Mouse (Mus musculus): ENCODE results near the gene Suv39h1. TPM values are rescaled to one million over a fixed set of nuclear protein-coding genes. Genes with fewer than 3 reads are reported as not detected.
A peak's percentile ranks its signal among the peaks of the same experiment; 100 is the strongest.
"Not testable (repeated sequence)": the region's sequence is repeated elsewhere in the genome, so short reads cannot be mapped to it uniquely, and the experiment has no call there.

The Suv39h1 gene
- polyA plus RNA-seq, 1 experiment from 2014 or later: 95.7 TPM

- H3K4me2 ChIP-seq (ENCODE audit: low read depth, severe bottlenecking): peak overlapping the region; percentile 31; the same call in 1 of the 2 replicates
- 0 out of 2 replicates have a peak, but pooled peaks cover 2% of the 10 kb centered on the region for H3K4me1 ChIP-seq (ENCODE audit: control insufficient read depth, insufficient read depth, low read length)
- no peak overlapping the region for H3K27ac ChIP-seq (replicated peaks; ENCODE audit: low read depth, low read length)
- WGBS: 12% methylated on average over 19 of the region's 19 CpGs
- no peaks in the 10 kb centered on the region for H3K36me3 ChIP-seq (ENCODE audit: control insufficient read depth, insufficient read depth, low read length)
- no peaks in the 10 kb centered on the region for H3K9me3 ChIP-seq (ENCODE audit: control insufficient read depth, low read length)
- peak; percentile 95 for ATAC-seq (ENCODE audit: insufficient number of reproducible peaks, low FRiP score, low TSS enrichment, low read depth)
- peak overlapping the region; percentile 12; the same call in 1 of the 2 replicates for H3K4me3 ChIP-seq (ENCODE audit: low read depth, low read length)
- no peak overlapping the region for H3K9ac ChIP-seq (ENCODE audit: low read length)
- DNase-seq (ENCODE audit: low spot score): peak; percentile 92
- H3K27me3 ChIP-seq (ENCODE audit: control insufficient read depth, insufficient read depth, low read length): no peaks in the 10 kb centered on the region
Measured at GRCm38 (mm10) chrX:8096787-8097242, 22.3 kb upstream of the Suv39h1 start.

GRCm38 (mm10) chrX:8096068-8096786, 21.7 kb upstream of the Suv39h1 start:
- H3K9ac ChIP-seq (ENCODE audit: low read length); H3K27me3 ChIP-seq (ENCODE audit: control insufficient read depth, insufficient read depth, low read length); H3K4me3 ChIP-seq (ENCODE audit: low read depth, low read length); H3K9me3 ChIP-seq (ENCODE audit: control insufficient read depth, low read length); DNase-seq (ENCODE audit: low spot score); H3K4me1 ChIP-seq (ENCODE audit: control insufficient read depth, insufficient read depth, low read length); H3K36me3 ChIP-seq (ENCODE audit: control insufficient read depth, insufficient read depth, low read length); H3K27ac ChIP-seq (replicated peaks; ENCODE audit: low read depth, low read length): not testable (repeated sequence)
- peak overlapping the region; percentile 40; the same call in 1 of the 2 replicates for H3K4me2 ChIP-seq (ENCODE audit: low read depth, severe bottlenecking)
- 28% methylated on average over 20 of the region's 48 CpGs for WGBS
- peak; percentile 93 for ATAC-seq (ENCODE audit: insufficient number of reproducible peaks, low FRiP score, low TSS enrichment, low read depth)

GRCm38 (mm10) chrX:8095546-8095945, 21.0 kb upstream of the Suv39h1 start:
- no peaks in the 10 kb centered on the region for H3K27me3 ChIP-seq (ENCODE audit: control insufficient read depth, insufficient read depth, low read length)
- H3K9me3 ChIP-seq (ENCODE audit: control insufficient read depth, low read length): no peaks in the 10 kb centered on the region
- H3K36me3 ChIP-seq (ENCODE audit: control insufficient read depth, insufficient read depth, low read length): no peaks in the 10 kb centered on the region
- H3K4me1 ChIP-seq (ENCODE audit: control insufficient read depth, insufficient read depth, low read length): no peaks in the 10 kb centered on the region
- no peak overlapping the region for H3K4me3 ChIP-seq (ENCODE audit: low read depth, low read length)
- DNase-seq (ENCODE audit: low spot score) (no peak), ATAC-seq (ENCODE audit: insufficient number of reproducible peaks, low FRiP score, low TSS enrichment, low read depth) (no peak)
- peak overlapping the region; percentile 40; the same call in 1 of the 2 replicates for H3K4me2 ChIP-seq (ENCODE audit: low read depth, severe bottlenecking)
- WGBS: 91% methylated on average over 9 of the region's 10 CpGs
- H3K27ac ChIP-seq (replicated peaks; ENCODE audit: low read depth, low read length): no peak overlapping the region
- H3K9ac ChIP-seq (ENCODE audit: low read length): no peak overlapping the region

- H3K4me2 ChIP-seq (ENCODE audit: low read depth, severe bottlenecking); H3K27ac ChIP-seq (replicated peaks; ENCODE audit: low read depth, low read length); H3K9me3 ChIP-seq (ENCODE audit: control insufficient read depth, low read length); H3K4me3 ChIP-seq (ENCODE audit: low read depth, low read length); ATAC-seq (ENCODE audit: insufficient number of reproducible peaks, low FRiP score, low TSS enrichment, low read depth); DNase-seq (ENCODE audit: low spot score); H3K36me3 ChIP-seq (ENCODE audit: control insufficient read depth, insufficient read depth, low read length); H3K4me1 ChIP-seq (ENCODE audit: control insufficient read depth, insufficient read depth, low read length); H3K27me3 ChIP-seq (ENCODE audit: control insufficient read depth, insufficient read depth, low read length); H3K9ac ChIP-seq (ENCODE audit: low read length): not testable (repeated sequence)
- 74% methylated on average over 4 of the region's 5 CpGs for WGBS
Measured at GRCm38 (mm10) chrX:8090954-8091347, 16.4 kb upstream of the Suv39h1 start.

GRCm38 (mm10) chrX:8090346-8090953, 15.9 kb upstream of the Suv39h1 start, which contains the start of gene Was:
Gene Was, minus strand, starts transcription at chrX:8090498.
- Histone ChIP-seq H3K9me3 (ENCODE audit: control insufficient read depth, low read length) (no peaks in the 10 kb centered on the region), H3K27me3 (ENCODE audit: control insufficient read depth, insufficient read depth, low read length) (no peaks in the 10 kb centered on the region), H3K4me1 (ENCODE audit: control insufficient read depth, insufficient read depth, low read length) (no peaks in the 10 kb centered on the region), H3K4me2 (ENCODE audit: low read depth, severe bottlenecking) (no peak within 1 kb of the TSS), H3K4me3 (ENCODE audit: low read depth, low read length) (no peak within 1 kb of the TSS), H3K27ac (replicated peaks; ENCODE audit: low read depth, low read length) (no peak within 1 kb of the TSS), H3K9ac (ENCODE audit: low read length) (no peak within 1 kb of the TSS), H3K36me3 (ENCODE audit: control insufficient read depth, insufficient read depth, low read length) (no peaks in the 10 kb centered on the region)
- WGBS: 87% methylated on average over 14 of the region's 14 CpGs
- ATAC-seq (ENCODE audit: insufficient number of reproducible peaks, low FRiP score, low TSS enrichment, low read depth) (no peak), DNase-seq (ENCODE audit: low spot score) (no peak)

- Histone ChIP-seq H3K27me3 (ENCODE audit: control insufficient read depth, insufficient read depth, low read length) (no peaks in the 10 kb centered on the region), H3K4me1 (ENCODE audit: control insufficient read depth, insufficient read depth, low read length) (no peaks in the 10 kb centered on the region), H3K27ac (replicated peaks; ENCODE audit: low read depth, low read length) (no peak overlapping the region), H3K36me3 (ENCODE audit: control insufficient read depth, insufficient read depth, low read length) (no peaks in the 10 kb centered on the region), H3K9ac (ENCODE audit: low read length) (no peak overlapping the region), H3K9me3 (ENCODE audit: control insufficient read depth, low read length) (no peaks in the 10 kb centered on the region), H3K4me3 (ENCODE audit: low read depth, low read length) (no peak overlapping the region), H3K4me2 (ENCODE audit: low read depth, severe bottlenecking) (no peak overlapping the region)
- ATAC-seq (ENCODE audit: insufficient number of reproducible peaks, low FRiP score, low TSS enrichment, low read depth) (no peak), DNase-seq (ENCODE audit: low spot score) (no peak)
- WGBS: 93% methylated on average over 3 of the region's 3 CpGs
Measured at GRCm38 (mm10) chrX:8089746-8090145, 15.2 kb upstream of the Suv39h1 start.

GRCm38 (mm10) chrX:8085611-8086010, 11.1 kb upstream of the Suv39h1 start:
- Histone ChIP-seq H3K9me3 (ENCODE audit: control insufficient read depth, low read length) (no peaks in the 10 kb centered on the region), H3K4me3 (ENCODE audit: low read depth, low read length) (no peak overlapping the region), H3K27ac (replicated peaks; ENCODE audit: low read depth, low read length) (no peak overlapping the region), H3K4me2 (ENCODE audit: low read depth, severe bottlenecking) (no peak overlapping the region), H3K36me3 (ENCODE audit: control insufficient read depth, insufficient read depth, low read length) (no peaks in the 10 kb centered on the region), H3K27me3 (ENCODE audit: control insufficient read depth, insufficient read depth, low read length) (no peaks in the 10 kb centered on the region), H3K9ac (ENCODE audit: low read length) (no peak overlapping the region), H3K4me1 (ENCODE audit: control insufficient read depth, insufficient read depth, low read length) (no peaks in the 10 kb centered on the region)
- no peak for DNase-seq (ENCODE audit: low spot score)
- 88% methylated on average over 7 of the region's 8 CpGs for WGBS
- no peak for ATAC-seq (ENCODE audit: insufficient number of reproducible peaks, low FRiP score, low TSS enrichment, low read depth)

- Histone ChIP-seq H3K4me2 (ENCODE audit: low read depth, severe bottlenecking) (no peak overlapping the region), H3K27ac (replicated peaks; ENCODE audit: low read depth, low read length) (no peak overlapping the region), H3K27me3 (ENCODE audit: control insufficient read depth, insufficient read depth, low read length) (no peaks in the 10 kb centered on the region), H3K4me1 (ENCODE audit: control insufficient read depth, insufficient read depth, low read length) (no peaks in the 10 kb centered on the region), H3K4me3 (ENCODE audit: low read depth, low read length) (no peak overlapping the region), H3K9me3 (ENCODE audit: control insufficient read depth, low read length) (no peaks in the 10 kb centered on the region), H3K36me3 (ENCODE audit: control insufficient read depth, insufficient read depth, low read length) (no peaks in the 10 kb centered on the region), H3K9ac (ENCODE audit: low read length) (no peak overlapping the region)
- ATAC-seq (ENCODE audit: insufficient number of reproducible peaks, low FRiP score, low TSS enrichment, low read depth) (no peak), DNase-seq (ENCODE audit: low spot score) (no peak)
- WGBS: 74% methylated on average over 6 of the region's 6 CpGs
Measured at GRCm38 (mm10) chrX:8084771-8085259, 10.3 kb upstream of the Suv39h1 start.

Measured in limb, embryonic 11.5 days (tissue).